Comparison of ENCODE assay signal across 22 mouse cellular contexts in genomic region chr3:34034803-34035202, GRCm38 (mm10). TPM values are rescaled to one million over a fixed set of nuclear protein-coding genes. Genes with fewer than 3 reads are reported as not detected.
DNase-seq lines count a peak whose midpoint lies in the region; ATAC-seq and TF ChIP-seq lines count a peak whose summit lies in the region.
"Had no signal": no experiment of that assay in that cellular context is flagged by ENCODE, and none has a peak within 500 bp of the region (broad histone marks: within the 10 kb centered on the region; RNA-seq: fewer than 3 reads in every experiment).

No protein-coding gene starts in this region.

- in situ Hi-C loops in ES-E14 (cut with MboI; ENCODE audit: low sequenced_read_pairs in 2 of 2, unreplicated experiment in 2 of 2), result no loop called here

- H3K4me2 ChIP-seq in liver, postnatal 0 days (ENCODE audit: low read depth, low read length), result peak overlapping the region; percentile 52
- no peak overlapping the region for H3K4me2 ChIP-seq in liver, embryonic 12.5 days
- H3K4me2 ChIP-seq: embryonic facial prominence, embryonic 13.5 days; forebrain, embryonic 12.5 days; heart, embryonic 11.5 days; heart, embryonic 15.5 days; hindbrain, embryonic 13.5 days; intestine, embryonic 15.5 days had no signal

- no peaks in the 10 kb centered on the region for H3K27me3 ChIP-seq in liver, postnatal 0 days (ENCODE audit: insufficient read depth, low read length)
- no peaks in the 10 kb centered on the region for H3K27me3 ChIP-seq in liver, embryonic 12.5 days (replicated peaks)
- H3K27me3 ChIP-seq: embryonic facial prominence, embryonic 13.5 days; forebrain, embryonic 12.5 days; heart, embryonic 15.5 days; hindbrain, embryonic 13.5 days; intestine, embryonic 15.5 days had no signal

- 73% methylated on average over 1 of the region's 1 CpGs for WGBS in liver, postnatal 0 days (ENCODE audit: insufficient replicate concordance)
- WGBS in liver, embryonic 12.5 days (ENCODE audit: insufficient replicate concordance), result 62% methylated on average over 1 of the region's 1 CpGs
- 67% methylated on average over 1 of the region's 1 CpGs for WGBS in macrophage (ENCODE audit: missing documents)

- peaks cover 96% of the 10 kb centered on the region for H3K79me2 ChIP-seq in macrophage (ENCODE audit: inconsistent target)

- no peak overlapping the region for H3K9ac ChIP-seq in liver, postnatal 0 days (replicated peaks)
- H3K9ac ChIP-seq in liver, embryonic 12.5 days, result no peak overlapping the region
- no peak overlapping the region for H3K9ac ChIP-seq in ES-E14 (ENCODE audit: insufficient read depth, low read depth, low read length, poor library complexity, severe bottlenecking)
- H3K9ac ChIP-seq: embryonic facial prominence, embryonic 13.5 days; forebrain, embryonic 12.5 days; heart, embryonic 15.5 days; hindbrain, embryonic 13.5 days; intestine, embryonic 15.5 days had no signal

- no peak for TF ChIP-seq EP300 in liver, postnatal 0 days (IDR thresholded peaks at IDR 0.05; ENCODE audit: low read depth)

- H3K4me3 ChIP-seq in liver, postnatal 0 days (ENCODE audit: low read depth, low read length), result no peak overlapping the region
- no peak overlapping the region for H3K4me3 ChIP-seq in liver, embryonic 12.5 days
- peak overlapping the region in 1 of 2 experiments; percentile 55; a peak in 3 of 4 replicates for H3K4me3 ChIP-seq in ES-E14 (ENCODE audit: insufficient read depth in 1 of 2, low read depth in 1 of 2, low read length in 2 of 2, poor library complexity in 1 of 2, severe bottlenecking in 1 of 2)
- no peak overlapping the region; the same call in 1 of the 2 replicates for H3K4me3 ChIP-seq in macrophage (ENCODE audit: inconsistent target)
- H3K4me3 ChIP-seq: embryonic facial prominence, embryonic 13.5 days; forebrain, embryonic 12.5 days; heart, embryonic 15.5 days; hindbrain, embryonic 13.5 days; intestine, embryonic 15.5 days had no signal

- H3K4me1 ChIP-seq in liver, postnatal 0 days (ENCODE audit: insufficient read depth), result peaks cover 21% of the 10 kb centered on the region; the same call in 1 of the 2 replicates
- H3K4me1 ChIP-seq in liver, embryonic 12.5 days, result peaks cover 37% of the 10 kb centered on the region
- peaks cover 0 to 37% of the 10 kb centered on the region in 2 experiments; a peak in 3 of 4 replicates for H3K4me1 ChIP-seq in ES-E14 (ENCODE audit: control insufficient read depth in 2 of 2, insufficient read depth in 2 of 2, low read length in 2 of 2, poor library complexity in 1 of 2)
- H3K4me1 ChIP-seq: intestine, embryonic 15.5 days had no signal

- no peak for TF ChIP-seq CTCF in liver, postnatal 0 days (IDR thresholded peaks at IDR 0.05; ENCODE audit: low read depth)

- H3K9me3 ChIP-seq in liver, postnatal 0 days (ENCODE audit: low read length), result no peaks in the 10 kb centered on the region
- no peaks in the 10 kb centered on the region for H3K9me3 ChIP-seq in liver, embryonic 12.5 days (replicated peaks)
- no peaks in the 10 kb centered on the region for H3K9me3 ChIP-seq in ES-E14 (ENCODE audit: control insufficient read depth, insufficient read depth, low read depth, low read length)
- H3K9me3 ChIP-seq: embryonic facial prominence, embryonic 13.5 days; forebrain, embryonic 12.5 days; heart, embryonic 15.5 days; hindbrain, embryonic 13.5 days; intestine, embryonic 15.5 days had no signal

- no peaks in the 10 kb centered on the region for H3K36me3 ChIP-seq in liver, postnatal 0 days (replicated peaks; ENCODE audit: insufficient read depth, low read length)
- H3K36me3 ChIP-seq in liver, embryonic 12.5 days, result peaks cover 2% of the 10 kb centered on the region; the same call in 1 of the 2 replicates
- no peaks in the 10 kb centered on the region for H3K36me3 ChIP-seq in ES-E14 (ENCODE audit: control insufficient read depth, insufficient read depth, low read length, poor library complexity, severe bottlenecking)
- no peaks in the 10 kb centered on the region for H3K36me3 ChIP-seq in macrophage (ENCODE audit: inconsistent target)
- H3K36me3 ChIP-seq: forebrain, embryonic 12.5 days; heart, embryonic 15.5 days; hindbrain, embryonic 13.5 days; intestine, embryonic 15.5 days had no signal

- H3K27ac ChIP-seq in liver, postnatal 0 days (ENCODE audit: low read depth), result peak overlapping the region; percentile 48; the same call in 1 of the 2 replicates
- no peak overlapping the region for H3K27ac ChIP-seq in liver, embryonic 12.5 days
- peak overlapping the region; percentile 47; the same call in 1 of the 2 replicates for H3K27ac ChIP-seq in ES-E14 (ENCODE audit: insufficient read depth, low read depth, low read length, poor library complexity, severe bottlenecking)
- H3K27ac ChIP-seq in macrophage, result peak overlapping the region; percentile 75
- H3K27ac ChIP-seq: embryonic facial prominence, embryonic 13.5 days; forebrain, embryonic 12.5 days; hindbrain, embryonic 13.5 days; hindbrain, postnatal 0 days; intestine, embryonic 15.5 days had no signal

- no peak for DNase-seq in liver, postnatal 0 days
- DNase-seq in ES-E14 (ENCODE audit: low read depth, low spot score), result no peak
- no peak for DNase-seq in left cerebral cortex, adult 18-20 months (ENCODE audit: low spot score in 2 of 2)
- DNase-seq in adrenal gland, adult 8-10 months, result no peak
- no peak for DNase-seq in Muller cell, postnatal 12 days (ENCODE audit: inconsistent ontology term)
- DNase-seq: adrenal gland, postnatal 10 days; cerebellum, adult 18-20 months; cerebellum, adult 9-11 months; cerebellum, postnatal 36 days; gastrocnemius, postnatal 36 days; heart, adult 18-20 months; heart, postnatal 14 days had no signal

- ATAC-seq in liver, postnatal 0 days, result no peak
- ATAC-seq in liver, embryonic 12.5 days, result no peak
- ATAC-seq: forebrain, embryonic 16.5 days; hindbrain, postnatal 0 days; intestine, embryonic 15.5 days had no signal

TF ChIP-seq in ES-E14, 5 proteins besides CTCF, POLR2A, EP300 and RAD21:
- TF ChIP-seq ZNF384 (IDR thresholded peaks at IDR 0.05; ENCODE audit: low read depth, low read length) (no peak), MAFK (IDR thresholded peaks at IDR 0.05; ENCODE audit: insufficient read depth, low read depth, low read length) (no peak), HCFC1 (IDR thresholded peaks at IDR 0.05; ENCODE audit: borderline replicate concordance, insufficient read depth, low read length) (no peak), ZC3H11A (IDR thresholded peaks at IDR 0.05; ENCODE audit: borderline replicate concordance, low read depth, low read length) (no peak), CHD2 (IDR thresholded peaks at IDR 0.05; ENCODE audit: low read depth, low read length) (no peak)

RNA-seq across cellular contexts. Expression of gene Fxr1, which starts 15.1 kb away (rescaled TPM):
- 20.7 and 22.2 TPM in 2 replicates for polyA plus RNA-seq in liver, postnatal 0 days (2015; fragmentation: Nextera tagmentation; extraction: Ambion mirVana)
- 36.3 and 38.9 TPM in 2 replicates for polyA plus RNA-seq in liver, embryonic 12.5 days (2016; fragmentation: Nextera tagmentation; extraction: Ambion mirVana)
- total RNA-seq in ES-E14 (2012; rRNA removed), result 174 and 210 TPM in 2 replicates
- 100 to 1,000 TPM; 155 to 264 (median 217) TPM for total RNA-seq in macrophage (2018; cell fraction: chromatin; rRNA removed)
- total RNA-seq in macrophage (2018; cell fraction: cytosol; rRNA removed), result 100 to 1,000 TPM in 14 of 26 experiments, 10 to 100 TPM in 12; 87.2 to 124 (median 107) TPM
- 100 to 1,000 TPM; 109 to 214 (median 144) TPM for total RNA-seq in macrophage (2018; cell fraction: nucleus; rRNA removed)
- polyA plus RNA-seq in macrophage (2018), result 77.5 to 114 TPM (median 87.0 TPM) in 3 replicates
- total RNA-seq in left cerebral cortex, adult 18-20 months (2021), result 10 to 100 TPM; 77.5 to 79.6 TPM
- 100 to 1,000 TPM; 113 to 132 (median 124) TPM for total RNA-seq in adrenal gland, adult 8-10 months (2022)

RNA-seq across cellular contexts. Expression of gene Dnajc19, which starts 46.3 kb away (rescaled TPM):
- 223 and 224 TPM in 2 replicates for polyA plus RNA-seq in liver, postnatal 0 days (2015; fragmentation: Nextera tagmentation; extraction: Ambion mirVana)
- polyA plus RNA-seq in liver, embryonic 12.5 days (2016; fragmentation: Nextera tagmentation; extraction: Ambion mirVana), result 172 and 175 TPM in 2 replicates
- total RNA-seq in ES-E14 (2012; rRNA removed), result 105 and 142 TPM in 2 replicates
- 10 to 100 TPM in 14 of 26 experiments, 1 to 10 TPM in 12; 2.4 to 32.1 (median 12.1) TPM for total RNA-seq in macrophage (2018; cell fraction: chromatin; rRNA removed)
- total RNA-seq in macrophage (2018; cell fraction: cytosol; rRNA removed), result 10 to 100 TPM; 46.8 to 95.6 (median 63.2) TPM
- total RNA-seq in macrophage (2018; cell fraction: nucleus; rRNA removed), result 10 to 100 TPM in 21 of 26 experiments, 1 to 10 TPM in 5; 5.6 to 38.2 (median 12.9) TPM
- 53.0 to 86.4 TPM (median 77.3 TPM) in 3 replicates for polyA plus RNA-seq in macrophage (2018)
- total RNA-seq in left cerebral cortex, adult 18-20 months (2021), result 10 to 100 TPM; 51.2 to 60.2 TPM
- total RNA-seq in adrenal gland, adult 8-10 months (2022), result 10 to 100 TPM; 59.6 to 85.2 (median 71.1) TPM
